Mouse (Mus musculus) urinary bladder, postnatal 4 days (tissue): ENCODE data around the gene Rab23.
A peak's percentile ranks its signal among the peaks of the same experiment; 100 is the strongest.

ENCODE experiments used
- DNase-seq, 2 experiments: peaks; one replicate each; pipeline ENCODE4 v3.0.0; 2021 to 2022; ENCODE audit warnings: low spot score in 2 of 2

The Rab23 gene

DNA sequence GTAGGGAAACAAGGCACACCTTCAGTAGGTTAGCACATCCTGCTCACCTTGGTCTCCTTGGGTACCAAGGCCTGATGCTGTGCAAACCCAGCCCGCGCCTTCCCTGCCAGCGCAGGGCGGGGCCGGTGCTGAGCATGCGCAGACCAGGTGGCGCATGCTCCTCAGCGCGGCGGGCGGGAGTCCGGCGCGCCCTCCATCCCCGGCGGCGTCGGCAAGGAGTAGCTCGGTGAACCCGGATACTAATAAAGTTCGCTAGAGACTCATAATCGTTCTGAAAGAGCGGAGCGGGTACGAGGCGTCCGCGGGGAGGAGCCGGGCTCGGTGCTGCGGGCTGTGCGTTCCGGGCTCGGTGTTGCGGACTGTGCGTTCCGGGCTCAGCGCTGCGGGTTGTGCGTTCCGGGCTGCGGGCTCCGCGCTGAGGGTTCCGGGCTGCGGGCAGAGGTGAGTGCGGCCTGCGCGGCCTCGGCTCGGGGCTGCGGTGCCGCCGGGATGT, at the start of gene Rab23:
TSS of gene Rab23 (plus strand) at position 155 of the 493 bp plus-strand sequence.
- DNase-seq, result peak; percentile 74 to 77

DNA sequence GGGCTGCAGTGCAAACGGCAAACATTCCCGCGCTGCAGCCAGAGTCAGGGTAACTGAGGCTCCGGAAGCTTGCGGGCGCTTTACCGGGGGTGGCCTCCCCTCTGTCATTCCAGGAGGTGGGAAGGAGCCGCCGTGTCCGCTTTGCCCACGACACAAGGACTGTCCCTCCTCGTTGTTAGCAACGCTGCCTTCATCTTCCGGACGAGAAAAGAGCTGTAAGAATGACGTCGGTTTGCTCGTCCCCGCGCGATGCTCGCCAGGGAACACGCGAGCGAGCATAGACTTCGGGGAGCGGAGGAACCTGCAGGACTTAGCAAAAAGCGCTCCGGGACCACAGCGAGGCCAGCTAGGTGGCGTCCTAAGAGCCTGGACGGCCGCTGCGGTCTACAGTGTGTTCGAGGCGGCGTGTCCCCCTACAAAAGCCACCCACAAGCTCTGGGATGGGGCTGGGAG, 49.5 kb upstream of the Rab23 start:
- peak in 1 of 2 experiments; percentile 35 for DNase-seq

DNA sequence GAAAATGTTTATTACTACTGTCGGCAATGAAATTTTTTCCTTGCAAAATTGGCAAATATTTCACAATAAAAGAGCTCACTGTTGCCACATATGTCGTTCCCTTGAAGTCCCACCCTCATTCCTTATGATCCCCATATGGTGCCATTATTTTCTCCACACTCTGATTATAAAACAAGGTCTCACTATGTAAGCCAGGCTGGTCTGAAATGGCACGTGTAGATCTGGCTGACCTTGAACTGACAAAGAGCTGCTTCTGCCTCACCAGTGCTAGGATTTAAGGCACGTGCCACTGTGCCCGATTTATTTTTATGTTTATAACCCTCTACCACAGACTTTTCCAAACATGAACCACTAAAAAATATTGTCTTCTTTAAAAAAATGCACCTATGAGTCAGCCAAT, 48.2 kb upstream of the Rab23 start:
- no peak for DNase-seq

DNA sequence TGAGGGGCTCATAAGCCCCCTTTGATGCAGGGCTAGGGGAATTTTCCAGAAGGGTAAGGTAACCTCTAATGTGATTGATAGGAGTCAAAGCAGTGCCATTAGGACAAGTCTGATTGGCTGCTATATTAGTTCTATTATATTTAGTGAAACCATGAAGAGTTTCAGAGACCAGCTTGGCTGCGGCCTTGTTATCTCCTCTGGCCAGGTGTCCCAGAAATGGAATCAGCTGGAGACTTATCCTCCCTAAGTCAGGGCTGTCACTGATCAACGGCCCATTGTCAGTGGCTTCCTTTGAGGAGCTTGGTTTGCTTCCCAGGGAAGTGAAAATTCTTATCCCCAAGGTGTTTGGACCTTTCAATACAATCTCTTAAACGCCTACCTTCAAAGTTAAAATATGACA, 47.6 kb upstream of the Rab23 start:
- no peak for DNase-seq

DNA sequence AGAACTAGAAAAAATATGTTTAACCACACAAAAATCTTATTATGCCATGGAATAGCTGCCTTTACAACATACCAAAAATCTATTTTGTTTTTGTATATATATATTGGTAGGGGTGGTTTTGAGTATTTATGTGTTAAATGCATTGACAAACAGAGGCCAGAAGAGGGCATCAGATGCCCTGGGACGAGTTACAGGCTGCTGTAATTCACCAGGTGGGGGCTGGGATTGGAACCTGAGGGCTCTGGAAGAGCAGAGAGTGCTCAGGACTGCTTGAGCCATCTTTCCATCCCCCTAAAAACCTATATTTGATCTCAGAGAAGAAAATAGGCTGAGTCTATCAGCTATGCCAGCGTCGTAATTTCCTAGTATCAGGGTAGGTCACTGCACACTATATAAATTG, 47.2 kb upstream of the Rab23 start:
- DNase-seq, result no peak

DNA sequence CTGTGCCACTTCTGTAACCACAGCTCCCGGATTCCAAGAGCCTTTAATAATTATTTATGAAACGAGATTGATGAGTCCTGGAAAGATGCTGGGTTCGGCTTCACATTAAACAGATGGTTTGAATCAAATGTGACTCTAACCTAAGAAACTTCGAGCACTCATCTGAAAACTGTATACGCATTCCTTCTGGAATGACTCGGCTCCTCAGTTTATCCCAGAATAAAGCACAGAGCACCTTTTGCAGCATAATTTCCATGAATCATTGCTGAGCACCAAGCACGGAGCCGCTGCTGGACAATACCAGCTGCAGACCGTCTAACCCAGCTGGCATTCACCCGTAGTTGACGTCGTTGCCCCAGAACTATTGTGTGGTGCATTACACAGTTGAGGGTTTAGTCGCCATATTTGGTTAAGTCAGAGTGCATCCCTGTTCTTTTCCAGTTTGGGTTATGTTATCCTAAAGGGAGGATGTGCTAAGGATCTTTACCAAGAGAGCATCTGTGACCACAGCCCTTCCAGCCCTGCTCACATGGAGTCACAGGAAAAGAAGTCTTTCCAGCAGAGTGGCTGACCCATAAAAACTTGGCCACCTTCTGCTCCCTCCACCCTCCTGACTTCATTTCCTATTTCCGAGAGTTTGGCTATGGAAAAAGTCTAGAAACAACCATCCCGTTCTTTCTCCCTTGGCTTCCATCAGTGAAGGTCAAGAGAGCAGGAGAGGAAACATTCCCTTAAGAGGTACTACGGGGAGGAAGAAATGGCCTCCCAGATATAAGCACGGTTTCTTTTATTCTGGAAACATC, 46.3 kb upstream of the Rab23 start:
- no peak for DNase-seq

DNA sequence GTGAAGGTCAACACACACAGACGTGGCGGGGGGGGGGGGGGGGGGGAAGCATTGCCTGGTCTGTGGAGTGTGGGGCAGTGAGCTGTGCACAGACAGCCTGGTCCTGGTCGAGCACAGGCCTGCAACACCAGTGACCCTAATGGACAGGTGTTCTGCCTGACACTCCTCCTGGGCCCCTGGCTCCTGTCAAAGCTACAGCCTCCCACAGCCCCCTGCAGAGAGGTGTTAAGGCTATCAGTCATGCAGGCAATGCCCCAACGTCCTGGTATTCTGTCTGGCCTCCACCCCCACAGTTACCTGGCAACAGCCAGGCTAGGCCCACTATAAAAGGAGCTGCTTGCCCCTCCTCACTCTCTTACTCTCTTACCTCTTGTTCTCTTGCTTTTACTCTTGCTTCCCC, 39.3 kb upstream of the Rab23 start:
- DNase-seq, result no peak

DNA sequence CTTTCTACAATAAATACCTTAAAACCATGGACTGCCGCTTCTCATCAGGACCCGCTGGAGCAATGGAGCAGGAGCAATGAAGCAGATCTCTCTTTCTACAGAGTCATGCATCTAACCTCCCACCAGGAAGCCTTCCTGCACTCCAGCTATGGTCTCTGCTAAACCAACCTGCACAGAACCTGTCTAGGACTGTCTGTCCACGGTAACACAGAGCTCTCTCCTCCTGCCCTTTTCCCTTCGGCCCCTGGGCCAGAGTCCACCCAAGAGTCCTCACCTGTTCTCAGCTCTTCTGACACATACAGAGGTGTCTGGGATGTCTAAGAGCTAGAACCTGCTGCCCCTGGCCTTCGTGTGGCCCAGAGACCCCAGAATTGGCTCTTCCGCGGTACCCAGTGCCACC, 38.8 kb upstream of the Rab23 start:
- no peak for DNase-seq

DNA sequence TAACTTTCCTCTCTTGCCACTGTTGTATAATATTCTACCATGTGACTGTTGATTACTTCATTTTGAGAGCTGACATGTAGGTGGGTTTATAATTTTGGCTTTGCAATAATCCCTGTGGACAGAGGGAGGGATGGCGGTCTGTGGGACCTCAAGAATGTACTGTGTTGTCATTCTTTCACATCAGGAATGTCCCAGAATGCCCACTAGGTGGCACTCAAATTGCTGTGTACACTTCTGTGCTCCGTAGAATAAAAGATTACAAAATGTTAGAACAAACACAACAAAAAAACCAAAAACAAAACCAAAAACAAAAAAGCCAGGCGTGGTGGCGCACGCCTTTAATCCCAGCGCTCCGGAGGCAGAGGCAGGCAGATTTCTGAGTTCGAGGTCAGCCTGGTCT, 35.2 kb upstream of the Rab23 start:
- DNase-seq, result no peak

DNA sequence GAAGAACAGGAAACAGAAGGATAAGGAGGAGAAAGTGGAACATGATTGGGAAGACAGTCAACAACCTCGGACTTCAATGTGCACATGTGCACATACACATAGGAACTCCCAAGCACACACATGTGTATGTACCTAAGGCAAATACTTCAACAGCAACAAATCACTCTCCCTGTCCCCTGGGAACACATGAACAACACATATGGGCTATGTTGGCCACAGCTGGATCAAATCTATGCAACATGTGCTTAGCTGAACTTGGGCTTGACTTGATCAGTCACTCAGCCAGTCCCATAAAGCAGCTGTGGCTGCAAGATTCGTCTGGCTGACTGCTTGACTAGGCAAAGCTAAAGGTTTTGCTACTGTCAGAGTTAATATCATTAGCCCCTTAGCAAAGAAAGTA, 30.9 kb upstream of the Rab23 start:
- DNase-seq, result no peak

DNA sequence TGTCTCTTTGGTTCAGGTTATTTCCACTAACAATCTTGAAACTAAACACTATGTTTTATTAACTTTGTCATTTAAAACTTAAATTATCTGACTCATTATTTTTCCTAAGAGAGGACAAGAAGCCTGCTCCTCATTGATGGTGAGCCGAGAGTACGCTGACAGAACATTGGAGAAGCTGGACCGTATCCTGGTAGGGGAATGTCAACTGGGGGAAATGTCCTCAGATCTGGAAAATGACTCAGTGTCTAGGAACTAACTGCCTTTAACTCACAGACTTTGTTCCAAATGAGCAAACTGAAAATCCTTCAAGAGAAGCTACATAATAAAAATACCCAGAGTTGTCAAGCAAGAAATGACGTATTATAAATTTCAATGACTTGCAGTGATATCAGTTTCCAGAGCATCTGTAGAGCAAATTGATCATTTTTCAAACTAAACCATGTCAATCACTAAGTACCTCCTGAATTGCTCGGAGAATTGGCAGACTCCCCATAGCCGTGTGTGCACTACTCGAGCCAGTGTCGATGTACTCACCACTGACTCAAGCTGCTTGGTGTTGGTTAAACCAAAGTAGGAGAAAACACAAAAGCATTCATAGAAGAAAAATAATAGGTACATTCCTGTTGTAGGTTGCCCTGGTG, 30.1 kb upstream of the Rab23 start:
- no peak for DNase-seq

DNA sequence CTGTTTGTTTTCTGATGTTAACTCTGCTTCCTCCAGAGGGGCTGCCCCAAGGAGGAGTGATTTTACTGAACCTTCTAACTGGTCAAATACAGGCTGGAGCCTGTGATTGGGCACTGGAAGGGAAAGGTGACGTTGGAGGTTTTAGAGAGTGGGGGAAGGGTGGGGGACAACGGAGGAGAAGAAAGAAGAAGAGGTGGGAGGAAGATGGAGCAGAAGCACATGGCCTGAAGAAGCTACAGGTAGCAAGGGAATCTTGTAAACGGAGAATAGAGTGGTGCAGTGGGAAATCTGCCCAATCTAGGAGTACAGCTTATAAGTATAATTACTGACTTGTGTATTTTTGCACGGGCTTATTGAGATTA, 29.6 kb upstream of the Rab23 start:
- no peak for DNase-seq

DNA sequence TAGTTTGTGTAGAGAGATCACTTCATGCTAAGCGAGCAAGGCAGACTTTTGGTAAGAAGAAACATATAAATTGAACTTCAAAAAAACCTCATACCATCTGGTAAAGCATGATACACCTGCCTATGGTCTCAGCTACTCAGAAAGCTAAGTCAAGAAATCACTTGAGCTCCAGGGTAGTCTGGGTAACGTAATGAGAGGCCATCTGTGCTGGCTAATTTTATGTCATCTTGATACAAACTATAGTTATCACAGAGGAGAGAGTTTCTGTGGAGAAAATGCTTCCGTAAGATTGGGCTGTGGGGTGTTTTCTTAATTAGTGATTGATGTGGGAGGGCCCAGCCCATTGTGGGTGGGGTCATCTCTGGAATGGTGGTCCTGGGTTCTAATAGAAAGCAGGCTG, 25.8 kb upstream of the Rab23 start:
- DNase-seq, result no peak

DNA sequence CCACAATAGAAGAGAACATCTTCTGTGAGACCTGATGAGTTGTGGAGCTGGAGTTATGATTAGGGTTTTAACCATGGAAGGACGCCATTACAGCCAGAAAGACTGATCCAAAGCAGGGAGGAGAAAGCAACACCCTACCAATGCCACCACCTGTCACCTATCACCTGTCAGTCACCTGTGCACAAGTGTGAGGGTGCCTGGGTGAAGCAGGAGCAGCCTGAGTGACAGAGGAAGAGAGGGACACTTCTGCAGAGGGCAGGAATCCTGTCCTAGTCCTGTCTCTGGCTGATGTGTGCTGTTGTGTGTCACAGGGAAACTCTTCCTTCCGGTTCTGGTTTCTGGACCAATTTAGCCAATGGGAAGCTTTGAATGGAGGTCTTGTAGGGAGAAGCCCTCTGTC, 23.7 kb upstream of the Rab23 start:
- DNase-seq, result no peak

DNA sequence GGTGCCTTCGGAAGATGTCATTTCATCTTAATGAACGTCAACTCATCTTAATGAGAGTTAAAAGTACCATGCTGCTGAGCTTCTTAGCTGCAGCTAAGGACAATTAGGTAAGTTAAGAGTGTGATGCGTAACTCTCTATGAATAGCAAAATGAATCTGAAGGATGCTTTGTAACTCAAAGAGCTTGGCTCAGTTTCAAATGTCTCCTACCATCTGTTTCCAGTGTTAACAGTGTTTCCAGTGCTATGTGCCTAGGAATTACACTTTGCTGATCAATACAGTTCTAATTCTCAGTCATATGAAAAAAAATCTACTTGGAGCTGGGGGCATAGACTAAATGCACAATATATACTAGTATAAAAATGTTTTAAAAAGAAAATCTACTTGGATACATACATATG, 18.4 kb upstream of the Rab23 start:
- DNase-seq, result no peak

DNA sequence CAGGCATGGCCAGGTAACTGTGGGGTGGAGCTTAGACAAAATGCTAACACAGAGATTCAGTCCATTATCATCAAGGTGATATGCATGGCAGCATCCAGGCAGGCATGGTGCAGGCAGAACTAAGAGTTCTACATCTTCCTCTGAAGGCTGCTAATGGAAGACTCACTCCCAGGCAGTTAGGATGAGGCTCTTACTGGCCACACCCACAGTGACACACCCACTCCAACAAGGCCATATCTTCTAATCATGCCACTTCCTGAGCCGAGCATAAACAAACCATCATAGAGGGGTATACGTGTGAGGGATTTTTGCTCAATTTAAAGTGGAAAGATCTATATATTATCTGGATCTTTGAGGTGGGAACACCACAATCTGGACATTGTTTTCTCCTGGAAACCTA, 10.1 kb upstream of the Rab23 start:
- DNase-seq, result no peak

DNA sequence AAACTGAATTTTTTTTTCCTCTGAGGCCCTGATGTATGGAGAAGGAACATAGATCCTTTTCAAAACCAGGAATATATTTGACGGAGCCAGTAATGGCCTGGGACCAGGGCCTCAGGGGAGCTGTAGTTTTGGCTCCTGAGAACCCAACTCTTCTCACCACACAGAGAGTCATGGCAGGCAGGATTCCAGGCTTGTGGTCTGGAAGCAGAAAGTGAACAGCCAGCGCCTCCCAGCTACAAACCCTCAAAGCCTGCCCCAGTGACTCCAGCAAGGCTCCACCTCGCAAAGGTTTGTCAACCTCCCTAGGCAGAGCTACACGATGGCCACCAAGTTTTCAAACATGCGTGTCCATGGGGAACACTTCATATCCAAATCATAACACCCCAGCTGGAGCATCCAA, 7.7 kb upstream of the Rab23 start:
- DNase-seq, result no peak

DNA sequence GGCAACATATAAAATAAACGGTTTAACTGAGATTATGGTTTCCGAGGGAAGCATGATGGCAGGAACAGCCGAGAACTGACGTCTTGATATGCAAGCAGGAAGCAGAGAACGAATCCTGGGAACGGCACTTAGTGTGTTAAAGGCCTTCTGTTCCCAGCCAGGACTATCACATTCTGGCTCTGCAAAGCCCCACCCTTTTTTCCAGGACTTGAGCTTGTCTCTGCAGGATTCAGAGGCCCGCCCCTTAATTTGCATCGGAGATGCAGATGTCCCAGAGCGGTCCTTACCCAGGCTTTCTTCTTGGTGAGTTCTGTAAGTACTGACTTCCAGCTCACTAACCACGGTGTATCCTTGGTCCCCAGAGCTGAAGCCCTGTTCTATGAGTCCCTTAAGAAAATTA, 4.9 kb upstream of the Rab23 start:
- DNase-seq, result no peak

DNA sequence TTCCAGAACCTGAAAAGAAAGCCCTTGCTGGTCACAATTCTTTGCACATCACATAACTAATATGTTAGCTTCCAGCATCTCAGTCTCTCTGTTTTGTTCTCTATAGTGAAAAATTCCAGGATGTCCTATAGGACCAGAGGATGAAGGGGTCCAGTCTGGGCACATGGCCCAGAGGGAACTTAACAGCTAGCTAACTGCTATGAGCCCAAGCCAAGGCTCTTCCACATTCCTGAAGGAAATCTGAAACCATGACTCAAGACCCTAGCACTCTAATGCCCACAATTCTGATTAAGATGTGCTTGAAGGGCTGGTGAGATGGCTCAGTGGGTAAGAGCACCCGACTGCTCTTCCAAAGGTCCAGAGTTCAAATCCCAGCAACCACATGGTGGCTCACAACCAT, 2.1 kb upstream of the Rab23 start:
- no peak for DNase-seq

DNA sequence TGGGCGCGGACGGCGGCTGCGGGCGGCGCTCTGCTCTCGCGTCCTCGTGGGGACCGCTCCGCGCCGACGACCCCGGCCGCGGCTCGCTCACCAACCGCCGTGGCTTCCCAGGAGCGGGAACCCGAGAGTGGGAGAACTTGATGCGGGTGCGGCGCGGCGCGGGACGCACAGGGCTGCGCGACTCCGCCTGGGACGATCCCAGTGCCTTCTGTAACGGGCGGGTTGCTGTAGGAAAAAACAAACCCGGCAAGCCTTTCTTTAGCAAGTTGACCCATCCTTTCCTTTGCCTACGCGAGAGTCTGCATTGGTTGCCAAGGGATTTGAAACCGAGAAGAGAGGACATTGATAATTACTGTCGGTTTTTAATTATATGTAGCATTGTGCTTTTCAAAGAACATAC, 544 bp downstream of the Rab23 start:
- no peak for DNase-seq

DNA sequence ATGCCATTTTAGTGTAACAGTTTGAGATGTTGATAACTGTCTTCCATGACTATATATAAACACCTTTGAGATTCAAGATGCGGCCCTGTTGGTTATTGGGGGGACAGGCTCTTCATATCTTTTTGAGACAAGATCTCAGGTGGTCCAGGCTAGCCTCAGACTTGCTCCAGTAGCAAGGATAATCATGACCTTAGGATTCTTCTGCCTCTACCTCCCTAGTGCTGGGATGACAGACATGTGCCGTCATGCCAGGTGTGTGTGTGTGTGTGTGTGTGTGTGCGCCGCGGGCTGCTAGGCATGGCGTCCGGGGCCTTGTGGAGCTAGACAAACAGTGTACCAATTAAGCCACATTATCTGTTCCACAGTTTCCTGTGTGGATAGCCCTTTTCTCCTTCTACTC, 1.3 kb downstream of the Rab23 start:
- DNase-seq, result no peak

DNA sequence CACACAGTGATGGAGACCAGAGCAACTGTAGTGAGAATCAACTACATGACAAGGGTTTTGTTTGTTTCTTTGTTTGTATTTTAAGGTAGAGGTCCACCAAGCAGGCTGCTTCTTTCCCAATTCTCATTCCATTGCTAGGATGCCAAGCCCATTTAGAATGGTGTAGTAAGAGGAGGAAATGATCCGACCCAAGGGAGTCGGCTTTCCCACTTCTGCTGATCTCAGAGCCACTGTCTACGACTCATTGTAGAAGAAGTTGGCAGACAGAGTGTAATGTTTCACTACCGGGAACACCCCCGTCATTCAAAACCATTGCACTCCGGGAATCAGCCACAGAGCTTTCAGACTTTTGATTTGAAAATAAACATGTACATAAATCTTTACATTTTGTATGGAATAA, 4.8 kb downstream of the Rab23 start:
- DNase-seq, result no peak

DNA sequence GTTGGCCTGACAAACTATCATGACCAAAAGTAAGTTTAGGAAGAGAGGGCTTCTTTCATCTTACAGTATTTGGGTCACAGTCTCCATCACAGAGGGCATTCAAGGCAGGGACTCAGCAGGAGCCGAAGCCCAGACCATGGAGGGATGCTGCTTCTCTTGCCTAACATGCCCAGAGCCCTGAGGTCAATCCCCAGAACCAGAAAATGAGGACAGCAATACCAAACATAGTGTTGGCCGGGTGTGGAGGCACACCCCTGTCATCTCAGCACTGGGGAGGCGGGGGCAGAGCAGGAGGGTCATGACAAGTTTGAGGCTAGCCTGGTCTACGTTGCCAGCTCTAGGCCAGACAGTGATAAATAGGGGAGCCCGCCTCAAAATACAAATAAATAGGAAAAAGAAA, 5.4 kb downstream of the Rab23 start:
- no peak for DNase-seq

DNA sequence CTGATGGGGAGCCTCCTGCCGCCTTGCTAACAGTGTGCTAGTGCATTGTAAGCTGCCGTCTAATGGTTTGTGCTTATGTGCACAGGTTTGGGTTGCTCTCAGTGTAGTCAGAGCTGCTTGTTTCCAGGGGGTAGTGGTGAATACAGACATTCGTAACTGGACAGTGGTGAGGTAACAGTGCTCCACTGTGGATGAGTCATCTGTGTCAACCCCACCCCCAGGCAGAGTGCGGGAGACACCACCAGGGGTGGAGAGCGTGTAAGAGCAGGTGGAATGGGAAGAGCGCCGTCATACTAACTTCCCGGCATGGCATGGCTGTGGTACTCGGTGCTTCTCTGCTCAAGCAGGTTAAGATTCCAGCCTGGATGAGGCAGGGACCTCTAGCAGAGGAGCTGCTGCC, 13.4 kb downstream of the Rab23 start:
- DNase-seq, result no peak
